Mouse (Mus musculus): ENCODE measurements around the gene Tor3a. TPM values are rescaled to one million over a fixed set of nuclear protein-coding genes. Genes with fewer than 3 reads are reported as not detected.

Gene Tor3a
- 6.2 and 6.6 TPM in 2 replicates for polyA plus RNA-seq (2012; rRNA removed)

DNA sequence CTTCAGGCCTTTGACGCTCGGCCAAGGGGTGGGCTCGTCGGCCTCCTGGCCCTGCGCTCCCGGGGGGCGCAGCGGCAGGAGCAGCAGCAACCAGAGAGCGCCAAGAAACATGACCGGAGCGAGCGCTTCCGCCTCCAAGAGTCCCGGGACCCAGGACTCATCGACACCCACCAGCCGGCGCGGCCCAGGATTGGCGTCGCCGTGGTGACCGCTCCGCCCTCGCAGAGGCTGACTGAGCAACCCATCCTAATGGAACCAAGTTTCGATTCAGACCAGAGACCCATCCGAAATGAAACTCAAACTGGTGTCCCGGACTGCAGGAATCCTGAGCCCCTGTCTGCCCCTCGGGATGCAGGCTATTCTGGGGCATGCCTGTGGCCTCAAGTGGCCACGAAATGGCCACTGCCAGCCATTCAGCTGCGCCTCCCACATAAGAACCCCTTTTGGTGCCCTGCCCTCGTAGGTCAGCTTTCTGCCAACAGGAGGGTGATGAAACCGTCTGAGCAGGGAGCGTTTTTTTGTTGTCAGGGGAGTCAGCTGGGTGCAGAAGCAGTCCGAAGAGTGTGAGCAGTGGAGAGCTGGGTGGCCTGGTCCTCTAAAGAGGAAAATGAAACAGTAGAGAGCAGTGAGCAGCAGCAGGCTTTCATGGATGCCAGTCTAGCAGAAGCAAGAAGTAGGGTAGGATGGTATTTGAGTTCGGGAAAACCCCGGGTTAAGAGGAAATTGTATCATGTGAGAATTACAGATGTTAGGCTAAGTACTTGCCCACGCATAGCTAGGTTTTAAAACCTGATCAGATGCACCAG, at the start of gene Tor3a:
TSS of gene Tor3a (minus strand) at position 162 of the 806 bp plus-strand sequence.
- peak; percentile 49 to 63 for DNase-seq (ENCODE audit: extremely low spot score in 1 of 2, low spot score in 1 of 2)

DNA sequence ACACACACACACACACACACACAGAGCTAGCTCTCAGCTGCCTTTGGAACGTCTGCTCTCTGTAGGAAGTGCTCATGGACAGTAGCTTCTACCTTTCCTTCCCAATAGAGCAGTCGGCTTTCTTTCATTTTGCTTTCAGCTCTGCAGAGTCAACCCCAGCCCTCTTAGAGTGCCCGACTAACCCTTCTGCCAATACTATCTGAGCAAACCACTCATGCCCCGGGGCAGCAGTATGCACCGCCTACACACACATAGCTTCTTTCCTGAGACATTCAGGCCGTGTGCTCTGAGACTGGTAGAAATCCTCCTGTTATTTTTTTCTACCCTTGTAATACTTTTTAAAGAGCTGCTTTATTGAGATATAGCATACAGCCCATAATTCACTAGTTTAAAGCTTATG, 47.9 kb upstream of the Tor3a start:
- no peak for DNase-seq (ENCODE audit: extremely low spot score in 1 of 2, low spot score in 1 of 2)

DNA sequence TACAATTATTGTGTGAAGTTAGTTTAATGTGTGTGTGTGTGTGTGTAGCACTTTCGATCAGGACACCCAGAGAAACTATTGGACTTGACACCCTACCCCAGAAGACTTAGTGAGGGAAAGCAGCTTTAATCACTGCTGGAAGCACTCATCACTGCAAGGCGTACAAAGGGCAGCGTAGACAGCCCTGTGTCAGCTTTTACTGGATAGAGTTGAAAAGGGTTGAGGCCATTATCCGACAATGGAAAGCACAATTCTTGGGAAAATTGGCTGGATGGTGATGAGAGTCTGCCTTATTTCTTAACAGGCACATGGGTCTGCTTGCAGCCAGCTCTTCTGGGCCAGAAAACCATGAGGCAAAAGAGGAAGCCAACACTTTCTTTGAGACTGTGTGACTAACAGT, 45.9 kb upstream of the Tor3a start:
- no peak for DNase-seq (ENCODE audit: extremely low spot score in 1 of 2, low spot score in 1 of 2)

- DNase-seq (ENCODE audit: extremely low spot score in 1 of 2, low spot score in 1 of 2): peak; percentile 94 to 98
These were observed 45.0 kb upstream of the Tor3a start, which contains the start of gene Fam20b for GRCm38 (mm10) chr1:156718950-156719805. Gene Fam20b, minus strand, starts transcription at chr1:156719086.

GRCm38 (mm10) chr1:156718286-156718949, 44.3 kb upstream of the Tor3a start:
- DNase-seq (ENCODE audit: extremely low spot score in 1 of 2, low spot score in 1 of 2): no peak

DNA sequence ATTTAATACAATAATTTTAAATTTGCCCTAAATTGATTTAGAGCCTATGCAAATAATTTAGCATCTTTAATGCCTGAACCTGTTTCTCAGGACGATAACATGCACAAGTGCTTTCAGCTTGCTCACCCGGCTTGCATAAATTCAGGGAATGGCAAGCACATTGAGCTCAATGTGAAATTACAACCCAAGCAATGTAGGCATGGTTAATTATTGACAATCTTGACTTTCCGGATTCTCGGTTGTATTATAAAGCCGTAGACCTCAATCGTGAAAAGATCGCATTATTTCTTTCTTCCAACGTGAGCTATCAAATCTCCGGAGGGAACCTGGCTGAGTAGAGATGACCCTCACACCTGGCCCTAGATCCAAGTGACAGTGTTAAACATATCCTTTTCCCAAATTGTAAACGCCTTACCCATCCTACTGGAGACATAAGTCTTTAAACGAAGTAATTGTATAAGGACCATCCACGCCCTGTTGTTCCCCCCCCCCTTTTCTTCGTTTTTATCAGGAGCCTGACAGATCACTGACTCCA, 43.7 kb upstream of the Tor3a start:
- no peak for DNase-seq (ENCODE audit: extremely low spot score in 1 of 2, low spot score in 1 of 2)

DNA sequence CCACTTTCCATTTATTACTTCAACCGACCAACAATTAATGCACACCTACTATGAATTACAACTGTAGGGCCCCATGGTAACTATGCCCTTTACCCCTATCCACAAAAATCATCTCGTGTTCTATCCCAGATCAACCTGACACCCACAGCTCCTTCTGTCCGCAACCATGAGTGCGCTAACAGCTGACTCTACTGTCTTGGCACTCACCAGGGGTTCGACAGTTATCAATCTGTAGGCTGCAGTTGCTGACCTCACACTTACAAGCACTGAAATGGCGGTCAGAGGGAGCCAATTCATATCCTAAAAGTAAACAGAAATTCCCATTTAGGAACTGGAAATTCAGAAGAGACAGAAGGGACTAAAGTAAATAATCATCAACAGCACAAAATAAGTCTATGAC, 42.5 kb upstream of the Tor3a start:
- no peak for DNase-seq (ENCODE audit: extremely low spot score in 1 of 2, low spot score in 1 of 2)

DNA sequence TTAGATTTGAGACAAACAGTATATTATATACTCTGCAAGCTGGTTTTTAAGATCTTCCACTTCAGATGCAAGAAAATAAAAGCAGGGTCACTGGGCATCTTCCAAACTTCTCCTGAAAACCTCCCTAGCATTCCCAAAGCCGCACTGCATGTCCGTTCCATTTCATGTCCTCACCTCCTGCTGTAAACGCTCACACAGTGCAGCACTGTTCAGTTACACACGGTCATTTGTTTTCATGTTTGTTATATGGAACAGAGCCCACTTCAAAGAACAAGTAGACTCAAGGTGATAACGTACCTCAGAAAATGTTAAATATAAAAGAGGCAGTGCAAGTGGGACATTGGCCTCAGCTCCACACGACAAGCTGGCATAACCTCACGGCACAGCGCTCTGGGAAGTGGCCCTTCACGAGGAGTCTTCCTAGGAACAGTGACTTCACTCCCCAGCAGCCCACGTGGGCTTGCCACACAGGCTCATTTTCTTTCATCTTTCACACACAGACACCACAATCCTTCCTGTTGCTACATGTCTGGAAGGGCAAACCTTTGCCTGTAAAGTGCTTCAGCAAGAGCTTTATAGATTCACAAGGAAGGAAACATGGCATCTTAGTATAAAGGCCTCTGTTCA, 36.4 kb upstream of the Tor3a start:
- no peak for DNase-seq (ENCODE audit: extremely low spot score in 1 of 2, low spot score in 1 of 2)

DNA sequence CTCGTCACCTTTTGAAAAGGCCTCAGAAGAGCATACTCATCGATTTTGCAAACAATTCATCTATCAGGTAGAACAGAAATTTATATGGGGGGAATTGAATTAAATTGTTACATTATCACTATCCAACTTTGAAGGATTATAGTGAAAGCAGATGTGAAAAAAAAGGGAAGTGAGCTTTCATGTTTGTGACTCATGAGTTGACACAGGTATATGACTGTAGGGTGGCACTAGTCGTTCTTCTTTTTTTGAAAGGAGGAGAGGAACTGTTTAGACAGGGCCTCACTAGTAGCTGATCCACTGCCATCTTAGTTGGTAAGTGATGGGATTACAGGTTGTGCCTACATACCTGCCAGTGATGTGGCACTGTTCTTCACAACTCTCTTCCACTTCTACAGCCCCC, 34.5 kb upstream of the Tor3a start:
- DNase-seq (ENCODE audit: extremely low spot score in 1 of 2, low spot score in 1 of 2): no peak

DNA sequence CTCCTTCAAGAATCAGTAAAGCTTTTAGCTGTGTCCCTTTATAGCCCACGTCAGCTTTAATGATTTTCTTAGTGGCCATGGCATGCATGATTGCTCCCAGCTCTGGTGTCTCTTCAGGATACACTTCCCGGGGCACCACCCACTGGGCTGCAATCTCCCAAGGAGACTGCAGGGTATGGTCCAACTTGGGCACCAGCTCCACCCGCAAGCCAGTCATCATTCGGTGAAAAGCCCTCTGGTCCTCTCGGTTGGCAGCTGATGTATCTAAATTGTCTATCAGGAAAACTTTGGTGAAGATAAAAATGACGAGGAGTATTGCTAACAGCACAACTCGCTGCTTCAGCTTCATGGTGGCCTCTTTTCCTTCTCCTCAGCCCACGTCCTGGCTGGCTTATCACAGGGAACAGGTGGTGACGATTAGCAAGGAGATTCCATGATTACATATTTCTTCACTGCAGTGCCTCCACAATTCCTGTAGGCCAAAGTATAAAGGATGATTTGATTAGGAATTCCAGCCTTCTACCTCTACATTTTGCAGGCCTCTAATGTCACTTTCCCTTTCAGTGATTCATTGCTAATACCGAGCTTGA, 31.6 kb upstream of the Tor3a start:
- no peak for DNase-seq (ENCODE audit: extremely low spot score in 1 of 2, low spot score in 1 of 2)

DNA sequence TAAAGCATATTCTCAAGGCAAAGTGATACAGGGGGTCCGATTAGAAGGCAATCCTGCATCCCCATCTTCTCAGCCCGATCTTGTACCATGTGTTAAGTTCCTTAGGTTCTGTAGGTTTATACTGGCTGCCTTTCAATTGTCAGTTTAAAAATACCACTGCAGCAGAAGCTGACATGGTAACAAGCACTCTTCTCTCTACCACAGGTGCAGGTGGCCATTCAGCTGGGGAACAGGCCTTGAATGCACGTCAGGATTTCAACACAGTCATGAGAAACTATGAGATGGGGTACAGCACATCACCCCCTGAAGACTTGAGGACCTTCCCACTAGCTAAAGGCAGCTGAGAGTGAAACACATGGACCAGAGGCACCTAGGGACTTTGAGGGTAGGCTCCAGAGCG, 29.3 kb upstream of the Tor3a start:
- no peak for DNase-seq (ENCODE audit: extremely low spot score in 1 of 2, low spot score in 1 of 2)

DNA sequence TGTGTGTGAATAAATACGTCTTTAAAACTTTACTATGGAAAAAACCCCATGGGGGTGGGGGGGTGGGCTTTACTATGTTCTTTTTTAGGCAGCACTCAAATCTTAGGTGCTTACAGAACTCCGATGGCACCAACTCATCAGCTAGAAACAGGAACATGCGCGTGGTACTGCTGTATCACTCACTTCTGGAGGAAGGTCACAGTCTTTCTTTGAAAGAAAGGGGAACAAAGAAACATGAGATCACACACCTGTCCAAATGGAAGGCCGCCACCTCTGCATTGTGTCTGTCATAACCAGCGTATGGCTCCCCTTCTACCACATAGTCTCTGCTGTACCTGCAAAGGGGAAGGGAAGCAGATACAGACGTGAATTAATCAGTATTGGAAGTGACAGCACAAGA, 28.0 kb upstream of the Tor3a start:
- no peak for DNase-seq (ENCODE audit: extremely low spot score in 1 of 2, low spot score in 1 of 2)

DNA sequence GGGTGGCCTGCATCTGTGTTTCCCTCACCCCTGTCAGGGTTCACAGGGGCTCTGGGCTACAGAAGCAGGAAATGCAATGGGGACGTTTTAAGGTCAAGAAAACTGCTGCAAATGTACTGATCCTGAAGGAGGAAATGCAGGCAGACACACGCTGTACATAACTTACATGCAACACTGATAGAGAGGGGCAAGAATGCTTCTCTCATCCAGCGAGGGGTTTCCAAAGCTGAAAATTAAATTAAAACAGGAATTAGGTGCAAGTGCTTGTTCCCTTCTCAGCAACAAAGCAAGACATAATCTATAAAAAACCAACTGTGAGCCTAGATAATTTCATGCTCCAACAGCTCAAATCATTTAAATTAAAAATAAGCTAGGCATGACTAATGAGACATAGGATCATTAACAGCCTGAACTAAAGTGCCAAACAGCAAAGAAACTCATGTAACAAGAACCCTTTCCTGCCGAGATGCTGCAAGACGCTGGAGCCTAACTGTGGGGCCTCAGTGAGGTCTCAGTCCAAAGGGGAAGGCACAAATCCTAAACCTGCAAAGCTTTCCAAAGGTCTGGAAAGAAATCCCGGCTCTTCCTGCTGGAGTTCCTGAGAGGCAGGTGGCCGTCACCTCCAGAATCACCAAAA, 12.0 kb upstream of the Tor3a start:
- DNase-seq (ENCODE audit: extremely low spot score in 1 of 2, low spot score in 1 of 2): no peak

GRCm38 (mm10) chr1:156679599-156679998, 5.4 kb upstream of the Tor3a start:
- DNase-seq (ENCODE audit: extremely low spot score in 1 of 2, low spot score in 1 of 2): no peak

- DNase-seq (ENCODE audit: extremely low spot score in 1 of 2, low spot score in 1 of 2): no peak
These were observed 3.1 kb upstream of the Tor3a start for GRCm38 (mm10) chr1:156677230-156677629.

- no peak for DNase-seq (ENCODE audit: extremely low spot score in 1 of 2, low spot score in 1 of 2)
These were observed 2.4 kb upstream of the Tor3a start for GRCm38 (mm10) chr1:156676596-156676995.

GRCm38 (mm10) chr1:156676171-156676570, 2.0 kb upstream of the Tor3a start:
- peak in 1 of 2 experiments; percentile 71 for DNase-seq (ENCODE audit: extremely low spot score in 1 of 2, low spot score in 1 of 2)

DNA sequence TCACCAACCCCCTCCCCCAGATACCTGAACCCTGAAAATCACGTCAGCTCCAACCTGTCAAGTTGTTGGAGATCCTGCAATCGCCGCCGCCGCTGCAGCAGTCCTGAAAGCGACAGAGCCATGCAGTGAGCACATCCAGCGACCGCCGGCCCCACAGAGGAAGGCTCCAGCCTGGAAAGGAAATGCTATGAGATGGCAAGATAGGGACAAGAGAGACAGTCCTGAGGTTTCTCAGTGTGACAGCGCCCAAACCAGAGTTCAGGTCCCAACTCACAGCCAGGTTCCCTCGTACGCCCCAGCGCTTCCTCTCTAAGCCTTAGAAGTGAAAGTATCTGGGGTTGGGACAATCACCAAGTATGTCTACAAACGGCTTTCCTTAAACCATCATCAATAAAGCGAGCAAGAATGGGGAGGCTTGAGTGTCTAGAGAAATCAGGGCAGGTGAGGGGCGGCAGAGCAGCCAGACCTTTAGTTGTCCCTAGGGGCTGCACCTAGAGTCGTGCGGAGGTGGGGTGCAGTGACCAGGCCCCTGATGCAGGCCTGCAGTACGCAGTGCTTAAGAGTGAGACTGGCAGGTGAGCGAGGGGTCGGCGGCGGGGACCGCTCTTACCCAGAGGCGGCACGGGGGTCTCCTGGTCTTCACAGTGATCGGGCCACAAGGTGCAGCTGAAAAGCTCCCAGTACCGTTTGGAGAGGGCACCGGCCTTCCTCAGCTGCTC, 521 bp downstream of the Tor3a start:
- DNase-seq (ENCODE audit: extremely low spot score in 1 of 2, low spot score in 1 of 2): no peak
